Mouse (Mus musculus) embryonic fibroblast, embryonic 13.5 days (primary cell): ENCODE measurements around the gene Ak5.

Experiments
- CTCF ChIP-seq: IDR thresholded peaks from 2 replicates; pipeline ENCODE4 v1.5.1; 2011; ENCODE audit warnings: mild to moderate bottlenecking, control low read depth, low read length, moderate library complexity, borderline replicate concordance; ENCODE audit not compliant: insufficient read depth
- POLR2A ChIP-seq: IDR thresholded peaks from 2 replicates; pipeline ENCODE4 v1.6.1; 2011; ENCODE audit warnings: low read depth, mild to moderate bottlenecking, control low read depth, low read length, moderate library complexity

DNA sequence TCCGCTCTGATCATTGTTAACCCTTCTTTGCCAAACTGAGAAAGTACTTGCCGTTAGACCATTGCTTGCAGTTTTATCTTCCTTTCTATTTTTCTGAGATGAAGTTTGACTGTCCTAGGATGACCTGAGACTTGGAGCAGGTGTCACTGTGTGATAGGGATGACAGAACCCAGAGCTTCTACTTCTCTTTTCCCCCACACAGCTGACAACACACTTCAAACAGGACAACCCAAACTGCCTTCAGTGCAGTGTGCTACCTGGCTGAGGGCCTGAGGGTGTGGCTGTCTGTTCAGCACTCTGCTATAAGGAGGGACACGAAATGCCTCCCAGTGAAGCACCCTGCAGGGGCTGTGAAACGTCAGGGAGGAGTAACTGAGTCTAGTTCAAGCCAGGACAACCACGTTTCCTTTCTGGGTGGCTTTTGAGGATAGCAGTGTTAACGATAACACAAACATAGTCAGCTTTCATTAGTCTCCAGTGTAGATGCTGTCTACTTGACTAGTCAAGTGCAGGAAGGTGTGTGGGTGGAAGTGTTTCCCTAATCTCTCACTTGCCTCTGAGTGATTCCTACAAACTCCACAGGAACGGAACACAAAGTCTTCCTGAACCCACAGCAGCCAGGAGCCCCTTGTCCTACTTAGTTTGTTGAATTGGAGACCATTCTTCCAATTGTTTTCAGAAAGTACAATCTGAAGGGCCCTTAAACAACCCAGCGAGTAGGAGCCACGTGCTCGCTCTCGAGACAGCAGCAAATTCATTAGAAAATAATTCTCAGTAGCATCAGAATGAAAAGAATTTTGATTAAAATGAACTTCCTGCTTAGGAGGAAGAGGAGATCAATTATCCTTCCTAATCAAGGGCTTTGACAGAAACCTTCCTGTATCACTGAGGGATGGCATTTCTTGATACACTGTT, 138.8 kb downstream of the Ak5 start:
- no peak for TF ChIP-seq CTCF
- no peak for TF ChIP-seq POLR2A
